Mouse (Mus musculus): ENCODE measurements around the gene Nin. TPM values are rescaled to one million over a fixed set of nuclear protein-coding genes. Genes with fewer than 3 reads are reported as not detected.

The Nin gene
- polyA plus RNA-seq, 1 experiment = 11.5 TPM

DNA sequence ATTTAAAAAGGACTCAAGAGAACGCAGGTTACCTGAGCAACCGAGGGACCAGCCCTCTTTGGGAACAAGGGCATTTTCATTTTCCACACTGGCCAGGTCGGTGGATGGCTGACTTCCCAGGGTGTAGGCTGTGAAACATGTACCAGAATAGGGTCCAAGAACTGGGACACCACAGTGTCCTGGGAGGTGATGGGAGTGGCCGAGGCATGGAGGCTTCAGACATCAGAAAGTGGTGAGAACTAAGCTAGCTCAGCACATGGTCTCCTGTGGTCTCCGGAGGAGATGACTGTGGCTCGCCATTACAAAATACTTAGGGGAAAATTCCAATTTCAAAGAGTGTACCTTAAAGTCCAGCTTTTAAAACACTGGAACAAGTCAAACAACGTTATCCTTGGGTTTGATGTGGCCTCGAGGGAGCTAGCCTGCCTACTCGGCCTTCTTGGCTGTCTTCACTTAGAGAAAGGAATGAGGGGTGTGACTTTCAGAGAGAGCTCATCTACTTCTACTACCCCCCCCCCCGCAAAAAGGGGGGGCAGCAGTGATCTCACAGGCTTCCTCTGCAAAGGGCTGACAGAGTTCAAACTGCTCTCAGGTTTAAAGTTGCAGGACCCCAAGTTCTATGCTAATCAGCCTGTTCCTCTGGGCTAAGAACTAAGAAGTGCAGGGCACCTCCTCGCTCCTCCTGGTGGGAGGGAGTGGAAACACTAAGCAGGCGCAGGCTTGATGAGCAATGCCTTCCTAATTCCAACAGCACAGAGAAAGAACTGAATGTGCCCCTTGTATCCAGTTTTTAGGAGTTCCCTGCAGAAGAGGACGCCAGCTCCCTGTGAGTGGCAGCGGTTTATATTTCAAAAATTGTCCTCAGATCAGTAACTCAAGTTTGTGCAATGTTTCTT lies 54.3 kb downstream of the Nin start:
- no peak for TF ChIP-seq CTCF (IDR thresholded peaks at IDR 0.05; ENCODE audit: extremely low read depth, insufficient read depth, insufficient read length, insufficient replicate concordance)
- no peak for TF ChIP-seq POLR2A (IDR thresholded peaks at IDR 0.05; ENCODE audit: low read depth, low read length)
- DNase-seq (ENCODE audit: low read depth in 1 of 2, low spot score in 2 of 2) = no peak
- peaks cover 24% of the 10 kb centered on the region for H3K36me3 ChIP-seq (ENCODE audit: control insufficient read depth, insufficient read depth, low read length)
- H3K4me3 ChIP-seq (ENCODE audit: extremely low read depth, insufficient read depth, insufficient read length) = no peak overlapping the region
- no peaks in the 10 kb centered on the region for H3K27me3 ChIP-seq (ENCODE audit: control insufficient read depth, insufficient read depth, low read length)
- H3K27ac ChIP-seq (ENCODE audit: insufficient read depth, low read length) = no peak overlapping the region
- WGBS = 87% methylated on average over 14 of the region's 14 CpGs
- no peaks in the 10 kb centered on the region for H3K4me1 ChIP-seq (ENCODE audit: control insufficient read depth, insufficient read depth, insufficient read length)

DNA sequence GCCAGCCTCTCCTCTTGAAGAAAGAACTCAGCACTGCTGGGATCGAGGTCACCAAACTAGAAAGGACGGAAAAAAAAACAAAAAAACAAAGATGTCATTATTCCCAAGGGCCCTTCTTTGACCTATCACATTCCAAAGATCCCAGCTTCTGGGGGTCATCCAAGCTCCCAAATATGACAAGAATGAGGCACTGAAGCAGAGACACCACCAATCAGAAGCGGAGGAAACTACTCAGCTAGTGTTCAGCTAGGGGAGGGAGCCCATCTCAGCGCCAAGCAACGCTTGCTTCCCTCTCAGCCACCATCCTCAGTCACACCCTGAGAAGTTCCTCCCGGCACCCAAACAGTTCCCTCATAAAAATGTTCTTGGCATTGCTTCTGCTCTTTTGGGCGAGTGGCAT lies 62.8 kb downstream of the Nin start:
- no peak overlapping the region for H3K4me3 ChIP-seq (ENCODE audit: extremely low read depth, insufficient read depth, insufficient read length)
- H3K4me1 ChIP-seq (ENCODE audit: control insufficient read depth, insufficient read depth, insufficient read length) = no peaks in the 10 kb centered on the region
- no peaks in the 10 kb centered on the region for H3K27me3 ChIP-seq (ENCODE audit: control insufficient read depth, insufficient read depth, low read length)
- peaks cover 56% of the 10 kb centered on the region for H3K36me3 ChIP-seq (ENCODE audit: control insufficient read depth, insufficient read depth, low read length)
- no peak for DNase-seq (ENCODE audit: low read depth in 1 of 2, low spot score in 2 of 2)
- no peak overlapping the region; the same call in 1 of the 2 replicates for H3K27ac ChIP-seq (ENCODE audit: insufficient read depth, low read length)
- no peak for TF ChIP-seq POLR2A (IDR thresholded peaks at IDR 0.05; ENCODE audit: low read depth, low read length)
- no peak for TF ChIP-seq CTCF (IDR thresholded peaks at IDR 0.05; ENCODE audit: extremely low read depth, insufficient read depth, insufficient read length, insufficient replicate concordance)
- WGBS = 87% methylated on average over 7 of the region's 7 CpGs

DNA sequence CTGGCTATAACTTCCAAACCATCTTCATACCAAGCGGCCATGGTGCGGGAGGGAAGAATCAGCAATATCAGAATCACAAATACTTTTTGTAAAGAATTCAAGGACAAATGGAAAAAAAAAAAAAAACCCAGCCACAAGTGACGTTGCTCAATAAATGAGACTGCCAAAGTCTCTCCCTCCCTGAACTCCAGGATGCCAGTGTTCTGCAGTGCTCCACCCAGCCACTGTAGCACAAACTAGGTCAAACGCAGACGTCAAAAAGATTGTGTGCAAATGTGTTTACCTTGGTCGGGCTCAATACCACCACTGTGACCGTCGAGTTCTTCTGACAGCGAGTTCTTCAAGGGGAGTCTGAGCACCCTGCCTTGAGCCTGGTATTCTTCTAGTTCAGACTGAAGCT lies 64.8 kb downstream of the Nin start:
- TF ChIP-seq POLR2A (IDR thresholded peaks at IDR 0.05; ENCODE audit: low read depth, low read length) (no peak), CTCF (IDR thresholded peaks at IDR 0.05; ENCODE audit: extremely low read depth, insufficient read depth, insufficient read length, insufficient replicate concordance) (no peak)
- Histone ChIP-seq H3K4me1 (ENCODE audit: control insufficient read depth, insufficient read depth, insufficient read length) (no peaks in the 10 kb centered on the region), H3K27ac (ENCODE audit: insufficient read depth, low read length) (no peak overlapping the region), H3K36me3 (ENCODE audit: control insufficient read depth, insufficient read depth, low read length) (peaks cover 58% of the 10 kb centered on the region), H3K4me3 (ENCODE audit: extremely low read depth, insufficient read depth, insufficient read length) (no peak overlapping the region), H3K27me3 (ENCODE audit: control insufficient read depth, insufficient read depth, low read length) (no peaks in the 10 kb centered on the region)
- WGBS = 91% methylated on average over 9 of the region's 9 CpGs
- no peak for DNase-seq (ENCODE audit: low read depth in 1 of 2, low spot score in 2 of 2)

- Histone ChIP-seq H3K36me3 (ENCODE audit: control insufficient read depth, insufficient read depth, low read length) (peaks cover 62% of the 10 kb centered on the region), H3K4me1 (ENCODE audit: control insufficient read depth, insufficient read depth, insufficient read length) (no peaks in the 10 kb centered on the region), H3K27ac (ENCODE audit: insufficient read depth, low read length) (no peak overlapping the region), H3K27me3 (ENCODE audit: control insufficient read depth, insufficient read depth, low read length) (no peaks in the 10 kb centered on the region), H3K4me3 (ENCODE audit: extremely low read depth, insufficient read depth, insufficient read length) (no peak overlapping the region)
- DNase-seq (ENCODE audit: low read depth in 1 of 2, low spot score in 2 of 2) = no peak
- no peak for TF ChIP-seq CTCF (IDR thresholded peaks at IDR 0.05; ENCODE audit: extremely low read depth, insufficient read depth, insufficient read length, insufficient replicate concordance)
- TF ChIP-seq POLR2A (IDR thresholded peaks at IDR 0.05; ENCODE audit: low read depth, low read length) = no peak
- WGBS = 93% methylated on average over 7 of the region's 7 CpGs
These were observed 66.2 kb downstream of the Nin start for GRCm38 (mm10) chr12:70047281-70047680.

- TF ChIP-seq POLR2A (IDR thresholded peaks at IDR 0.05; ENCODE audit: low read depth, low read length) = no peak
- no peak for TF ChIP-seq CTCF (IDR thresholded peaks at IDR 0.05; ENCODE audit: extremely low read depth, insufficient read depth, insufficient read length, insufficient replicate concordance)
- WGBS = 89% methylated on average over 4 of the region's 4 CpGs
- H3K27ac ChIP-seq (ENCODE audit: insufficient read depth, low read length) = no peak overlapping the region
- no peak for DNase-seq (ENCODE audit: low read depth in 1 of 2, low spot score in 2 of 2)
- H3K27me3 ChIP-seq (ENCODE audit: control insufficient read depth, insufficient read depth, low read length) = no peaks in the 10 kb centered on the region
- peaks cover 55% of the 10 kb centered on the region for H3K36me3 ChIP-seq (ENCODE audit: control insufficient read depth, insufficient read depth, low read length)
- no peaks in the 10 kb centered on the region for H3K4me1 ChIP-seq (ENCODE audit: control insufficient read depth, insufficient read depth, insufficient read length)
- no peak overlapping the region for H3K4me3 ChIP-seq (ENCODE audit: extremely low read depth, insufficient read depth, insufficient read length)
These were observed 69.2 kb downstream of the Nin start for GRCm38 (mm10) chr12:70044353-70044752.

DNA sequence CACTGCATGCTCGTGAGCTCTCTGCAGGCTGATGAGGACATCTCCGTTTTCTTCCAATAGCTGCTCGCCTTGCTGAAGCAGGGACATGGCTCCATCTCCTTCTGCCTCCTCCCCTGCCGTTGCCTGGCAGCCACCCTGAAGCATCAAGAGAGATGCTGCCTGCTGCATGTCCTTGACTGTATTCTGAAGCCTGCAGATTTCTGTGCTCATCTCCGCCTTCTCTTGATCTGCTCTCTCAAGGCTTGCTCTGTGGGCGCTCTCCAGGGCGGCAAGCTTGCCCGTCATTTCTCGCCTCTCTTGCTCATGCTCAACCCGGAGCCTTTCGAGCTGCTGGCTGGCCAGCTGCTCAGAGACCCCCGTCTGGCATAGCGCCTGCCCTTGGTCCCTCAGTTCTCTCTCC lies 70.1 kb downstream of the Nin start:
- H3K27me3 ChIP-seq (ENCODE audit: control insufficient read depth, insufficient read depth, low read length) = no peaks in the 10 kb centered on the region
- H3K4me3 ChIP-seq (ENCODE audit: extremely low read depth, insufficient read depth, insufficient read length) = no peak overlapping the region
- TF ChIP-seq CTCF (IDR thresholded peaks at IDR 0.05; ENCODE audit: extremely low read depth, insufficient read depth, insufficient read length, insufficient replicate concordance) = no peak
- TF ChIP-seq POLR2A (IDR thresholded peaks at IDR 0.05; ENCODE audit: low read depth, low read length) = no peak
- no peak overlapping the region for H3K27ac ChIP-seq (ENCODE audit: insufficient read depth, low read length)
- H3K36me3 ChIP-seq (ENCODE audit: control insufficient read depth, insufficient read depth, low read length) = peaks cover 48% of the 10 kb centered on the region
- no peaks in the 10 kb centered on the region for H3K4me1 ChIP-seq (ENCODE audit: control insufficient read depth, insufficient read depth, insufficient read length)
- WGBS = 96% methylated on average over 13 of the region's 13 CpGs
- no peak for DNase-seq (ENCODE audit: low read depth in 1 of 2, low spot score in 2 of 2)

DNA sequence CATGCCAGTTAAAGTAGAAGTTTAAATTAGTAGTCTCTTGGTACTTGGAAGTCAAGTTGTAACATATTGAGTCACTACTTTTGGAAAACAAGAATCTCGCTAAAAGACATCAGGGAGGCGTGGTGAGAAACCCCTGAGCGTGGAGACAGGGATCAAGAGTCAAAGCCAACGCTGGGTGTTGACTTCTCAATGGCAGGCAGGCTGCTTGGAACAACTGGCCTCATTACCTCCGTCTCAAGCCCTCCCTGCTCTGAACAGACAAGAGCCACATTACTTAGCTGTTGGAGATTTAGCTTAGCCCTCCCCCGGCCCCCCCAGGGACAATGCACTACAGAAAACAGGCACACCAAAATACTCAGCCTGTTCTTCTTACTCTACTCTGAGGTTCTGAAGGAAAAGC lies 72.5 kb downstream of the Nin start:
- DNase-seq (ENCODE audit: low read depth in 1 of 2, low spot score in 2 of 2) = no peak
- WGBS = 92% methylated on average over 6 of the region's 6 CpGs
- Histone ChIP-seq H3K4me1 (ENCODE audit: control insufficient read depth, insufficient read depth, insufficient read length) (no peaks in the 10 kb centered on the region), H3K27me3 (ENCODE audit: control insufficient read depth, insufficient read depth, low read length) (no peaks in the 10 kb centered on the region), H3K4me3 (ENCODE audit: extremely low read depth, insufficient read depth, insufficient read length) (no peak overlapping the region), H3K27ac (ENCODE audit: insufficient read depth, low read length) (no peak overlapping the region), H3K36me3 (ENCODE audit: control insufficient read depth, insufficient read depth, low read length) (peaks cover 45% of the 10 kb centered on the region)
- TF ChIP-seq CTCF (IDR thresholded peaks at IDR 0.05; ENCODE audit: extremely low read depth, insufficient read depth, insufficient read length, insufficient replicate concordance) (no peak), POLR2A (IDR thresholded peaks at IDR 0.05; ENCODE audit: low read depth, low read length) (no peak)

Measured in spleen, adult 2 months (tissue).